14 mouse cellular contexts compared by ENCODE assay signal in the genomic region with DNA sequence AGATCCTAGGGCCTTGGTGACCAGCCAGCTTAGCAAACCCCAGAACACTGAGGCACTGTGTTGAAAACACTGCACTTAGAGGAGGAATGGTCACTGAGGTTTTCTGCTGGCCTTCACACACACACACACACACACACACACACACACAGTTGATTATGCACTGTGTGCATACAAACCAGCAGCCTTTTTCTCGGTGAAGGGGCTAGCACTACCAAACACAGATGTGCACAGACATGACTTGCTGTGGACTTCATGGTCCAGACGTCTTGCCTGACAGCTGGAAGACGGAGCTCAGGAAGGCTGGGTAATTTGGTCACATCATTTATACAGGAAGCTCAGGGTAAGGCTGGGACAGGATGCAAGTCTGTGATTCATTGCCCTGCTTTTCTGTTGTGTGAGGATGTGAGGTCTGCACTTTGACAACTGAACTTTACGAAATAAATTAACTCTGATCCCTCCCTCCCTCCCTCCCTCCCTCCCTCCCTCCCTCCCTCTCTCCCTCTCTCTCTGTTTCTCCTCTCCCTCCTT. TPM values are rescaled to one million over a fixed set of nuclear protein-coding genes. Genes with fewer than 3 reads are reported as not detected.
DNase-seq lines count a peak whose midpoint lies in the region; ATAC-seq and TF ChIP-seq lines count a peak whose summit lies in the region.
"Had no signal": no experiment of that assay in that cellular context is flagged by ENCODE, and none has a peak within 500 bp of the region (broad histone marks: within the 10 kb centered on the region; RNA-seq: fewer than 3 reads in every experiment).

No protein-coding gene starts in this region.

- WGBS in hindbrain, embryonic 11.5 days, result 54% methylated on average over 4 of the region's 4 CpGs
- WGBS in hindbrain, embryonic 16.5 days, result 46% methylated on average over 4 of the region's 4 CpGs
- WGBS in liver, embryonic 14.5 days (ENCODE audit: insufficient replicate concordance), result 71% methylated on average over 4 of the region's 4 CpGs

- no peaks in the 10 kb centered on the region for H3K27me3 ChIP-seq in hindbrain, embryonic 11.5 days (ENCODE audit: control insufficient read depth, insufficient read depth, low read length)
- H3K27me3 ChIP-seq in hindbrain, embryonic 16.5 days (replicated peaks; ENCODE audit: control insufficient read depth, insufficient read depth, low read length), result no peaks in the 10 kb centered on the region
- H3K27me3 ChIP-seq in liver, embryonic 14.5 days (ENCODE audit: control insufficient read depth, insufficient read depth, low read length), result no peaks in the 10 kb centered on the region
- H3K27me3 ChIP-seq: limb, embryonic 13.5 days; midbrain, embryonic 15.5 days had no signal

- H3K4me3 ChIP-seq in hindbrain, embryonic 11.5 days (ENCODE audit: low read depth, low read length), result no peak overlapping the region
- H3K4me3 ChIP-seq in hindbrain, embryonic 16.5 days (ENCODE audit: low read length), result no peak overlapping the region
- H3K4me3 ChIP-seq in liver, embryonic 14.5 days (ENCODE audit: insufficient read depth in 1 of 2, low read depth in 2 of 2, low read length in 2 of 2), result no peak overlapping the region
- H3K4me3 ChIP-seq: limb, embryonic 13.5 days; midbrain, embryonic 15.5 days had no signal

- ATAC-seq in hindbrain, embryonic 11.5 days (ENCODE audit: low FRiP score), result peak; percentile 34
- no peak for ATAC-seq in hindbrain, embryonic 16.5 days
- ATAC-seq in liver, embryonic 14.5 days (ENCODE audit: insufficient read depth), result no peak
- ATAC-seq in erythroid progenitor cell, adult 5-6 weeks (replicated peaks; ENCODE audit: low FRiP score, poor library complexity, severe bottlenecking), result no peak
- ATAC-seq: midbrain, embryonic 15.5 days had no signal

- no peak for TF ChIP-seq CTCF in liver, embryonic 14.5 days (IDR thresholded peaks at IDR 0.05; ENCODE audit: low read depth)

- H3K4me1 ChIP-seq in hindbrain, embryonic 11.5 days (replicated peaks; ENCODE audit: control insufficient read depth, insufficient read depth, low read length), result no peaks in the 10 kb centered on the region
- no peaks in the 10 kb centered on the region for H3K4me1 ChIP-seq in hindbrain, embryonic 16.5 days (ENCODE audit: control insufficient read depth, insufficient read depth, low read depth, low read length)
- H3K4me1 ChIP-seq in liver, embryonic 14.5 days (replicated peaks; ENCODE audit: control insufficient read depth in 2 of 2, insufficient read depth in 2 of 2, low read length in 1 of 2), result peaks cover 22 to 28% of the 10 kb centered on the region in 2 experiments
- H3K4me1 ChIP-seq: midbrain, embryonic 15.5 days had no signal

- TF ChIP-seq EP300 in liver, embryonic 14.5 days (IDR thresholded peaks at IDR 0.05; ENCODE audit: low read depth), result no peak

- H3K4me2 ChIP-seq in hindbrain, embryonic 11.5 days (replicated peaks; ENCODE audit: low read depth, low read length), result no peak overlapping the region
- H3K4me2 ChIP-seq in hindbrain, embryonic 16.5 days (ENCODE audit: low read length), result no peak overlapping the region
- H3K4me2 ChIP-seq in liver, embryonic 14.5 days (ENCODE audit: low read depth), result no peak overlapping the region
- H3K4me2 ChIP-seq: limb, embryonic 13.5 days; midbrain, embryonic 15.5 days had no signal

- no peak overlapping the region for H3K9ac ChIP-seq in hindbrain, embryonic 11.5 days (ENCODE audit: low read depth, low read length)
- no peak overlapping the region for H3K9ac ChIP-seq in hindbrain, embryonic 16.5 days (ENCODE audit: low read depth, low read length)
- H3K9ac ChIP-seq in liver, embryonic 14.5 days (replicated peaks), result no peak overlapping the region
- H3K9ac ChIP-seq: limb, embryonic 13.5 days; midbrain, embryonic 15.5 days had no signal

- DNase-seq in hindbrain, embryonic 11.5 days (ENCODE audit: low spot score), result no peak
- peak; percentile 12 for DNase-seq in MN1 (ENCODE audit: low spot score)
- peak; percentile 23 for DNase-seq in forelimb bud, embryonic 11.5 days (ENCODE audit: low read depth, low spot score)
- no peak for DNase-seq in liver, embryonic 14.5 days (ENCODE audit: low read depth in 3 of 3, low spot score in 3 of 3)
- DNase-seq in thymus, postnatal 36 days, result no peak
- DNase-seq in lung, postnatal 4 days, result no peak
- DNase-seq: cerebellum, adult 2 months; gastrocnemius, postnatal 14 days; heart, postnatal 10 days; thymus, postnatal 25 days had no signal

- no peak overlapping the region for H3K27ac ChIP-seq in hindbrain, embryonic 11.5 days (ENCODE audit: low read depth, low read length)
- no peak overlapping the region for H3K27ac ChIP-seq in hindbrain, embryonic 16.5 days (ENCODE audit: low read depth, low read length)
- H3K27ac ChIP-seq in liver, embryonic 14.5 days, result peak overlapping the region; percentile 92
- H3K27ac ChIP-seq: limb, embryonic 13.5 days; midbrain, embryonic 15.5 days had no signal

- H3K36me3 ChIP-seq in hindbrain, embryonic 11.5 days (ENCODE audit: control insufficient read depth, insufficient read depth, low read length), result no peaks in the 10 kb centered on the region
- H3K36me3 ChIP-seq in hindbrain, embryonic 16.5 days (ENCODE audit: control insufficient read depth, insufficient read depth, low read length), result no peaks in the 10 kb centered on the region
- peaks cover 3% of the 10 kb centered on the region for H3K36me3 ChIP-seq in liver, embryonic 14.5 days (replicated peaks; ENCODE audit: control insufficient read depth, insufficient read depth, low read depth)
- H3K36me3 ChIP-seq: midbrain, embryonic 15.5 days had no signal

- no peaks in the 10 kb centered on the region for H3K9me3 ChIP-seq in hindbrain, embryonic 11.5 days (ENCODE audit: control insufficient read depth, low read length)
- no peaks in the 10 kb centered on the region for H3K9me3 ChIP-seq in hindbrain, embryonic 16.5 days (ENCODE audit: control insufficient read depth, low read length)
- H3K9me3 ChIP-seq in liver, embryonic 14.5 days (ENCODE audit: control insufficient read depth, low read length), result no peaks in the 10 kb centered on the region
- H3K9me3 ChIP-seq: limb, embryonic 13.5 days; midbrain, embryonic 15.5 days had no signal

RNA-seq across cellular contexts. Expression of gene Rhbdd1, which starts 58.6 kb away (rescaled TPM):
- polyA plus RNA-seq in hindbrain, embryonic 11.5 days (2014; fragmentation: Nextera tagmentation; extraction: Ambion mirVana), result 7.1 and 7.3 TPM in 2 replicates
- polyA plus RNA-seq in hindbrain, embryonic 16.5 days (2015; fragmentation: Nextera tagmentation; extraction: Ambion mirVana), result 3.8 and 4.5 TPM in 2 replicates
- polyA plus RNA-seq in liver, embryonic 14.5 days (2012; rRNA removed), result 4.7 and 5.8 TPM in 2 replicates
- polyA plus RNA-seq in liver, embryonic 14.5 days (2014; fragmentation: Nextera tagmentation; extraction: Ambion mirVana), result 4.9 and 5.4 TPM in 2 replicates
- total RNA-seq in erythroid progenitor cell, adult 5-6 weeks (2015; ENCODE audit: low replicate concordance), result 12.2 and 13.0 TPM in 2 replicates
- total RNA-seq in erythroid progenitor cell, adult 5-6 weeks (2017; ENCODE audit: low replicate concordance), result 7.1 and 9.8 TPM in 2 replicates

Comparison
In these comparisons a context has a peak if more than half of its experiments do, and no peak if none do; other contexts are left out.
1. DNase-seq: peak in MN1 (single experiment) and forelimb bud, embryonic 11.5 days (single experiment); none in hindbrain, embryonic 11.5 days (single experiment), liver, embryonic 14.5 days (0 of 3), thymus, postnatal 36 days (0 of 2) and lung, postnatal 4 days (0 of 2).